Mouse (Mus musculus): ENCODE measurements at regions not wholly inside any gene's neighbourhood (a gene's known extent, or its start where the extent isn't known, plus 50 kb on each side); places are given as distances from the start of the nearest gene placed in this dataset.

DNA sequence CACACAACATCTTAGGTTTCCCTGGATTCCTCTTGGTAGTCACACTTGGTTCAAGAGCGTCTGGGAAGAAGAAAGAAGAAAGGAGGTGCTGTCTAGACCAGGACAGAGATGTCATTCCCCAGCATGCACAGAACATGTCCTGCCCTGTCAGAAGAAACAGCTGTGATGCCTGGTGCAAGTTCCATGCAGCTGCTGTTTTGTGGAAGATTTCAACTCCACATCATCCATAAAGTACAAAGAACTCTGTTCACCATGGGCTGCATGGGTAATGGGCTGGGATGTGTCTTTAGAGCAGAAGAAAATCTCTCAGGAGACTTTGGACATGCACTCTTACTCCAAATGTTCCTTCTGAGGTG lies 262.8 kb downstream of the Gm11361 start:
- no peak for DNase-seq

DNA sequence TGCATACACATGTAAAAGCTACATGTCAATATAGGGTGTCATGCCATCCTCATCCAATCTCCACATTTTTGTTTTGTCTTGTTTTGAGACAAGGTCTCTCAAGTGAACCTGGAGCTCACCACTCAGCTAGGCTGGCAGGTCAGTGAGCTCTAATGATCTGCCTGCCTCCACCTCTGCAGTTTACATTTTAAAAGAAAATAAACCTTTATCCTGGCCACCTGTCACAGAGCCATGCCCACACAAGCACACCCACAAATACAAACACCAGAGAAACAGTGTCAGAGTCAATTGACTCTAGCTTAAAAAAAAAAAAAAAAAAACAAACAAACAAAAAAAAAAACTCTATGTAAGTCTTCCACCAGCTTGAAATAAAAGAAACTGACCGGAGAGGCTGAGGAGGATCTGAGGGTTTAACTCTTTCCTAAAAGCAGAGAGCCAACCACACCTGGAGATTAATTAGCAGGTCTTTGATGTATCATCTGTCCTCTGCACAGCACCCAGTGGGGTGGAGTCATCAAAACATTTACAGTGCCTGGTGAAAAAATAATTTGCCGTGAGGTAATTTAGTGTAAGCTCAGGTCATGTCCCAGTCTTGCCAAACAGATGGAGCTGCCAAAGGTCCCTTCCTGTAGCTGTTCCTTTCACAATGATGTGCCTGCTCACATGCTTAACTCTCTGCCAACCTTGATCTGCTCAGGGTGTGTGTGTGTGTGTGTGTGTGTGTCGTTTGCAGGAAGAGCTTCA lies 262.2 kb downstream of the Gm11361 start:
- peak; percentile 29 for DNase-seq

DNA sequence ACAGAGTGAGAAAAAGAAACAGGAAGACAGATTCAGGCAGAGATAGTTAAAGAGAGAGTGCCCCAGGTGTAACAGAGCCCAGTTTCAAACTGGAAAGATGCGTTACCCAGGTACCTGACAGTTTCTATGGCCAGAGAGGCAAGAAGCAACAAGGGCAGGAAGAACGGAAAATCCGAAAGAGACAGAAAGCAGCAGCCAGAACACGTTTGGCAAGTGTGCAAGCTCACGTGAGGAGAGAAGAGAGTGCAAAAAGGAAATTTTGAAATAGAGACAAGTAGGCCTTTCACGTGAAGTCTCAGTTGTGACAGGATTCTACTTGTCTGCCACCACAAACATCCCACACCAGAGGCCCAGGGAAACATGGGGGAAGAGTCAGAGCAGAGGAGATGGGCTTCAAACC lies 259.8 kb downstream of the Gm11361 start:
- no peak for DNase-seq

DNA sequence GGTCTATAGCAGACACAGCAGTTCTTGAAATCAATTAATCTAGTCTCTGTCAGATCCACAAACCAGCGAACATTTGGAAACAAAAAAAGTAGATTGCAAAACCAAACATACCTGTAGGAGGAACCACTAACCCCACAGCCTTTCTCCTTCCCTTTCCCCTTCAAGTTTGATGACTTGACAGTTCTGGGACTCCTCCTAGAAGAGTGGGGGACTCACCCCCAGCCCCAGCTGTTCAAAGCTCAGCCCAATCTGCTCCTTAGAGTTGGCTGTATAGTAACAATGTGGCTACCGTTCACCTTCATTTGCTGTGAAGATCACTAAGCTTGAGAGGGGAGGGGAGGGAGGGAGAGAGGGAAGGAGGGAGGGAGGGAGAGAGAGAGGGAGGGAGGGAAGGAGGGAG lies 259.3 kb downstream of the Gm11361 start:
- no peak for DNase-seq

- DNase-seq: no peak
Measured at GRCm38 (mm10) chr13:28514245-28514644, 256.9 kb downstream of the Gm11361 start.

DNA sequence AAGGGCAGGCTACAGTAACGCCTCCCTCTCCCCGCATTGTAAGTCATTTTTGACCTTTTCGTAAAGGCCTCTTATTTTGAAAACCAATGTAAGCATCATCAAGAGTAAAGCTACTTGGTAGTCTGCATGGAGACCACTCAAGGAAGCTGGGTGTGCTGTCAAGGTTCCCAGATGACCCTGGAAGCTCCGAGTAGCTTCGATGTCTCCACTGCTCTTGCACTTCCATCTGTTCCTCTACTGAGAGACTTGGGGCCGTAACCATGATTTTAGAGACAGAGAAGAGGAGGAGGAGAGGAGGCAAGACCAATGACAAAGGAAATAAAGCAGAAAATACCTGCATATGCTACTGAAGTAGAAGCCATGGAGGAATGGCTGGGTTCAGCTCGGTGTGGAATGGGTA lies 256.0 kb downstream of the Gm11361 start:
- DNase-seq: no peak

DNA sequence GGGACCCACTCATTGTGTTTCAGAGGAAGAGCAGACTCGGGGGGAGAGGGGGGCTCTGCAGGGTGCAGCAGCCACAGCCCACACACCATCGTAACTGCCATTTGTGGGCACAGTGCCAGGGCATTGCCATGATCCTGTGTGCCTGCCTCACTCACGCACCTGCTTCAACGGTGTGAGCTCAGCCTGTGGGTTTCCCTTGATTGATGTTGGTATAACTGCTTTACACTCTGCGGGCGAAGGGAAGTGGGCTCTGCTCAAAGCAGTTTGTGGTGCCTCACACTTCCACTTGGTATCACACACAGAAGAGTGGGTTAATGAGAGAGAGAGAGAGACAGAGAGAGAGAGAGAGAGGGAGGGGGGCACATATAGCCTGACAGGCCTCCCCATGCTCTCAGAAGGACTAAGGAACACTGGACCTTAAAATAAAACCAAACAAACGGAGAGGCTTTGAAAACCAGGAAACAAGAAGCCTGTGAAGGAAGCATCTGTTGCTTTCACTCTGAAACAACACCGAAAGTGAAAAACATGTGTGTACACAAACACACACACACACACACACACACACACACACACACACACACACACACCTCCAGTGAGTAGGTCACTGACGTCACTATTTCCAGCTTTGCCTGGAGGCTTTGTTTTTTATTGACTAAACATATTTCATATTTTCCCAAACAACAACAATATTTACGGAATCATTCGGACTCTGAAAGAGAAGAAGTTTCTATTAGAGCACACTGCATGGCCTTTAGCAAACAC lies 255.4 kb downstream of the Gm11361 start:
- peak; percentile 59 for DNase-seq

GRCm38 (mm10) chr13:28508184-28508583 lies 250.9 kb downstream of the Gm11361 start:
- DNase-seq: no peak

- DNase-seq: no peak
Measured at GRCm38 (mm10) chr13:28507783-28508182, 250.5 kb downstream of the Gm11361 start.

DNA sequence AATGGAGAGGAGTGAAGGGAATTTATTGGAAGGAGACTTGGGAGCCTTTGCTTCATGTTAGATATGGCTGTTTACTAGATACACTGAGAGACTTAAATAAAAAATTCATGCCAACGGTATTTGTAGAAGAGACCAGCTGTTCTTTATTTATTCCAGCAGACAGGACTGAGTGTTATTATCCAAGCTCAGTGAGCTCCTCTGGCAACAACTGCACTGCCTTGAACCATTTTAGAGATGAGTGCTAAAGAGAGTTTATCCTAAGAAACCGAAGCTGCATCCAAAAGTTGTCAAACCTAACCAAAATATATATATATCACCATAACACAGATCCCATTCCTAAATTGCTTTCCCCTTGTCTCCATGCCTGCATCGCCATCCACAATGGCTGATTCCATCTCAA lies 247.0 kb downstream of the Gm11361 start:
- no peak for DNase-seq

GRCm38 (mm10) chr13:28502171-28502570 lies 244.8 kb downstream of the Gm11361 start:
- DNase-seq: peak; percentile 39

- no peak for DNase-seq
Measured at GRCm38 (mm10) chr13:28500697-28501096, 243.4 kb downstream of the Gm11361 start.

GRCm38 (mm10) chr13:28497483-28497882 lies 240.2 kb downstream of the Gm11361 start:
- DNase-seq: no peak

GRCm38 (mm10) chr13:28492015-28492414 lies 234.7 kb downstream of the Gm11361 start:
- no peak for DNase-seq

GRCm38 (mm10) chr13:28483727-28484126 lies 226.4 kb downstream of the Gm11361 start:
- no peak for DNase-seq

DNA sequence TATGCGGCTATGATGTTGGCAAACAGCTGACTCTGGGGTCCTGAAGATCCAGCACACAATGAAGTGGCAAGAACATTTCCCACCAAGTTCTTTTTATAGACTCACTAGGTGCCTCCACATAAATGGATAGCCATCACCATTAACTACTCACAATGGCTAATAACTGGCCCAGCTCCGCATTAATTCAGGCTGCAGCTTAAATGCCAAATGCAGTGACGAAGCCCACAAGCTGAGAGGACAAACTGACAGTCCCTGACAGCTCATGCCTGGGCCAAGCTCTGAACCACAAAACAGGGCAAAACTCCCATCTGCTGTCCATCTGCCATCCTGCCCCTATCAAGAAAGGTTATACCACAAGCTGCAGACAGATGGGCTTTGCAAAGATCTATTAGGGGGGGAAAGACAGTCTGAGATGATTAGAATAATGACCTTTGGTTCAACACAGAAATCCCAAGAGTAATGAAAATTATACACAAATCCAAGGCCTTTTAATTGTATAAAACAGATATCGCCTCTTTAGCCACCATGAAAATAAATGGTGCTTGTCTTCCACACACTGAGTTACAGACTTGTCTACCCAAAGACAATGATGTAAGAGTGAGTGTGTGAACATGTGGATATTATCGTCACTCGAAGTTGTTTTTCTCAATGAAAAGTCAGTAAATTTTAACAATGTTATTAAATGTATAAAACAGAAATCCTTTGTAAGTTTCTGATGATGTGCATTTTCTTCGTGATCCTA lies 224.1 kb downstream of the Gm11361 start:
- DNase-seq: no peak

- no peak for DNase-seq
Measured at GRCm38 (mm10) chr13:28466151-28466550, 208.8 kb downstream of the Gm11361 start.

- DNase-seq: no peak
Measured at GRCm38 (mm10) chr13:28465187-28465880, 208.0 kb downstream of the Gm11361 start.

DNA sequence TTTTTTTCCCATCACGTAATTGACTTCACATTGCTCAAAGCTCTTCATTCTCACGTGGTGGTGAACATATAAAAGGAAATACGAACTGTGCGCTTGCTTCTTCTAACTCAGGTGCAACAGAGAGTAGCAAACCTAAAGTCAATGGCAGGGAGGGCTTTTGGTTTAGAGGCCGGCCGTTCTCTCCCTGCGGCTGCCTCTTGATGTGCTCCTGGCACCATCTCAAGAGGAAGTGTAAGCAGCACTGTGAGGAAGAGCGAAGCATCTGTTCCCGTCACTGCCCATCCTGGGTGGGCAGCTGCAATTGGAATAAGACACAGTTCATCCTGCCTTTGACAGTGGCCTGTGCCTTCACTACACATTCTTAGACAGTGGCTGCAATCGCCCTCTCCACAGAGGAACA lies 204.0 kb downstream of the Gm11361 start:
- no peak for DNase-seq

DNA sequence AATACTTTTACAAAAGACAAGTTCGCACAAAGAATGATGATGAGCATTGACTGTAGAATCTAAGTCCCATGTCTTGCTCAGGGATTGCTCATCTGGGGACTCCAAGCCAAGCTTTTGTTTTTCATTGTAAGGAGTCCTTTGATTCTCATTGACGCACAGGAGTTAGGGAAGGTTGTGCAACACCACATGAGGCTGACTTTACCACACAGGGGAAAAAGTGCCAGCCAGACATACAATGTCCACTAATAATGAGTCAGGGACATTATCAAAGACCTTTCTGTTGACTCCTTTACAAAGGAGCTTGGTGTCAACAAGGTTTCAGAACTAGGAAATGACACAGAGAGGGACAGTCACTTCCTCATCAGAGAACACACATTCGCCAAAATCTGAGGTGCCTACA lies 200.1 kb downstream of the Gm11361 start:
- DNase-seq: no peak

GRCm38 (mm10) chr13:28455878-28456277 lies 198.6 kb downstream of the Gm11361 start:
- DNase-seq: no peak

DNA sequence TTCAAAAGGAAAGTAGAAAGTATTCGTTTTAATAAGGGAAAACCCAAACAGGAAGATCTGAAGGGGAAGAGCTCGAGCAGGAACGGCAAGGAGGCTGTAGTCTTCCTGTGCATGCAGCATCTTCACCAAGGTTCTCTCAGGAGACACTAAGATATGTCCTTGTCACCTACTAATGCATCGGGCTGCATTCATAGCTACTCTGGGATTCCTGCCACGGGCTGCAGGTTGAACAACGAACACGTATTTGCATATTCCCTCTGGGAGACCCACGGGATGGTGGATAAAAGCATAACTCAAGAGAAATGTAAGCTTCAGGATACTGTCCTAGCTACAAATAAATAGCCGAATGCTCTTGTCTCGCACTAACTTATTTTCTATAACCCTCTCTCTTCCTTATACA lies 197.7 kb downstream of the Gm11361 start:
- DNase-seq: no peak

All from gastrocnemius, postnatal 25 days (tissue).